In genomic region chr17:46771616-46772015, GRCm38 (mm10) we compare ENCODE assay signal across 8 mouse cellular contexts. TPM values are rescaled to one million over a fixed set of nuclear protein-coding genes. Genes with fewer than 3 reads are reported as not detected.
A peak's percentile ranks its signal among the peaks of the same experiment; 100 is the strongest.
DNase-seq lines count a peak whose midpoint lies in the region; ATAC-seq lines count a peak whose summit lies in the region.

No protein-coding gene starts in this region.

- peaks cover 23% of the 10 kb centered on the region for H3K36me3 ChIP-seq in lung, embryonic 15.5 days
- peaks cover 24% of the 10 kb centered on the region for H3K36me3 ChIP-seq in neural tube, embryonic 15.5 days

- peak overlapping the region; percentile 82 for H3K9ac ChIP-seq in lung, embryonic 15.5 days
- peak overlapping the region; percentile 52 for H3K9ac ChIP-seq in neural tube, embryonic 15.5 days (replicated peaks)

- peaks cover 33% of the 10 kb centered on the region for H3K4me1 ChIP-seq in lung, embryonic 15.5 days
- peaks cover 23% of the 10 kb centered on the region for H3K4me1 ChIP-seq in neural tube, embryonic 15.5 days

- no peak for ATAC-seq in lung, embryonic 15.5 days (ENCODE audit: borderline replicate concordance, extremely low read depth, low FRiP score, low TSS enrichment)
- ATAC-seq in neural tube, embryonic 15.5 days (ENCODE audit: low FRiP score) = no peak

- H3K4me2 ChIP-seq in lung, embryonic 15.5 days = peak overlapping the region; percentile 82
- peak overlapping the region; percentile 91 for H3K4me2 ChIP-seq in neural tube, embryonic 15.5 days

- peak overlapping the region; percentile 78 for H3K4me3 ChIP-seq in lung, embryonic 15.5 days
- H3K4me3 ChIP-seq in neural tube, embryonic 15.5 days (replicated peaks) = peak overlapping the region; percentile 97

- no peaks in the 10 kb centered on the region for H3K27me3 ChIP-seq in lung, embryonic 15.5 days
- no peaks in the 10 kb centered on the region for H3K27me3 ChIP-seq in neural tube, embryonic 15.5 days (replicated peaks)

- DNase-seq in adrenal gland, adult (ENCODE audit: inconsistent age in 2 of 2, low spot score in 1 of 2) = peak; percentile 35 to 66
- DNase-seq in adrenal gland, postnatal 36 days = no peak
- no peak for DNase-seq in lung, postnatal 25 days (ENCODE audit: low spot score)
- DNase-seq in kidney, postnatal 4 days = peak; percentile 9 to 13
- DNase-seq in layer of hippocampus, adult 9-10 months (ENCODE audit: low spot score) = no peak
- DNase-seq in frontal cortex, adult 2 months (ENCODE audit: extremely low spot score in 1 of 2, low spot score in 1 of 2) = no peak

- WGBS in lung, embryonic 15.5 days = 58% methylated on average over 17 of the region's 17 CpGs
- 68% methylated on average over 17 of the region's 17 CpGs for WGBS in neural tube, embryonic 15.5 days

- H3K27ac ChIP-seq in lung, embryonic 15.5 days = peak overlapping the region; percentile 81
- peak overlapping the region; percentile 89 for H3K27ac ChIP-seq in neural tube, embryonic 15.5 days (replicated peaks)

- no peaks in the 10 kb centered on the region for H3K9me3 ChIP-seq in lung, embryonic 15.5 days
- H3K9me3 ChIP-seq in neural tube, embryonic 15.5 days (replicated peaks) = no peaks in the 10 kb centered on the region

RNA-seq across cellular contexts. Expression of gene 2310039H08Rik, which starts 0.8 kb away (rescaled TPM):
- 10 to 100 TPM; 54.1 to 96.1 TPM for total RNA-seq in adrenal gland, postnatal 36 days (2021)
- 62.2 and 63.9 TPM in 2 replicates for polyA plus RNA-seq in lung, embryonic 15.5 days (2015; fragmentation: Nextera tagmentation; extraction: Ambion mirVana)
- 53.8 and 56.8 TPM in 2 replicates for polyA plus RNA-seq in neural tube, embryonic 15.5 days (2015; fragmentation: Nextera tagmentation; extraction: Ambion mirVana)
- polyA plus RNA-seq in frontal cortex, adult 2 months (2012; rRNA removed) = 23.6 and 27.1 TPM in 2 replicates

RNA-seq across cellular contexts. Expression of gene Ptcra, which starts 8.1 kb away (rescaled TPM):
- not detected for total RNA-seq in adrenal gland, postnatal 36 days (2021)
- polyA plus RNA-seq in lung, embryonic 15.5 days (2015; fragmentation: Nextera tagmentation; extraction: Ambion mirVana) = 1.3 and 8.2 TPM in 2 replicates
- polyA plus RNA-seq in neural tube, embryonic 15.5 days (2015; fragmentation: Nextera tagmentation; extraction: Ambion mirVana) = 0.19 and 43.5 TPM in 2 replicates
- 0.36 and 0.88 TPM in 2 replicates for polyA plus RNA-seq in frontal cortex, adult 2 months (2012; rRNA removed)

RNA-seq across cellular contexts. Expression of gene Rpl7l1, which starts 10.9 kb away (rescaled TPM):
- total RNA-seq in adrenal gland, postnatal 36 days (2021) = 10 to 100 TPM; 89.0 to 97.3 TPM
- polyA plus RNA-seq in lung, embryonic 15.5 days (2015; fragmentation: Nextera tagmentation; extraction: Ambion mirVana) = 171 and 175 TPM in 2 replicates
- 77.2 and 88.4 TPM in 2 replicates for polyA plus RNA-seq in neural tube, embryonic 15.5 days (2015; fragmentation: Nextera tagmentation; extraction: Ambion mirVana)
- 37.8 and 46.0 TPM in 2 replicates for polyA plus RNA-seq in frontal cortex, adult 2 months (2012; rRNA removed)

RNA-seq across cellular contexts. Expression of gene Cnpy3, which starts 19.6 kb away (rescaled TPM):
- total RNA-seq in adrenal gland, postnatal 36 days (2021) = 10 to 100 TPM; 49.9 to 55.6 TPM
- polyA plus RNA-seq in lung, embryonic 15.5 days (2015; fragmentation: Nextera tagmentation; extraction: Ambion mirVana) = 83.0 and 83.6 TPM in 2 replicates
- 72.2 and 76.1 TPM in 2 replicates for polyA plus RNA-seq in neural tube, embryonic 15.5 days (2015; fragmentation: Nextera tagmentation; extraction: Ambion mirVana)
- 86.0 and 88.3 TPM in 2 replicates for polyA plus RNA-seq in frontal cortex, adult 2 months (2012; rRNA removed)

RNA-seq across cellular contexts. Expression of gene Gnmt, which starts 42.6 kb away (rescaled TPM):
- total RNA-seq in adrenal gland, postnatal 36 days (2021) = 1 to 10 TPM; 1.5 to 2.7 TPM
- polyA plus RNA-seq in lung, embryonic 15.5 days (2015; fragmentation: Nextera tagmentation; extraction: Ambion mirVana) = 1.3 and 1.8 TPM in 2 replicates
- polyA plus RNA-seq in neural tube, embryonic 15.5 days (2015; fragmentation: Nextera tagmentation; extraction: Ambion mirVana) = 1.7 and 1.9 TPM in 2 replicates
- 1.8 and 2.2 TPM in 2 replicates for polyA plus RNA-seq in frontal cortex, adult 2 months (2012; rRNA removed)

Comparison
In these comparisons a context has a peak if more than half of its experiments do, and no peak if none do; other contexts are left out.
1. DNase-seq: peak in adrenal gland, adult (2 of 2) and kidney, postnatal 4 days (2 of 2); none in adrenal gland, postnatal 36 days (0 of 2), lung, postnatal 25 days (single experiment), layer of hippocampus, adult 9-10 months (single experiment) and frontal cortex, adult 2 months (0 of 2).